Mouse (Mus musculus) cerebral cortex, adult 2 months (tissue): ENCODE results near the gene Ror2.

Experiments
- WGBS: fragments of 180-500 bp; shearing (Covaris S2); methylation state at CpG from one replicate; pipeline ENCODE4 v1.1.7; 2018; 5-methylcytosine and 5-hydroxymethylcytosine counted together

The Ror2 gene

GRCm38 (mm10) chr13:53140298-53140697 lies 145.6 kb downstream of the Ror2 start:
- WGBS: 93% methylated on average over 2 of the region's 2 CpGs

- WGBS: 54% methylated on average over 13 of the region's 13 CpGs
Measured at GRCm38 (mm10) chr13:53130567-53130966, 155.4 kb downstream of the Ror2 start.

GRCm38 (mm10) chr13:53130032-53130431 lies 155.9 kb downstream of the Ror2 start:
- 73% methylated on average over 5 of the region's 5 CpGs for WGBS

- WGBS: 81% methylated on average over 5 of the region's 5 CpGs
Measured at GRCm38 (mm10) chr13:53125627-53126026, 160.3 kb downstream of the Ror2 start.

GRCm38 (mm10) chr13:53122085-53122484 lies 163.8 kb downstream of the Ror2 start:
- 75% methylated on average over 8 of the region's 8 CpGs for WGBS

GRCm38 (mm10) chr13:53120906-53121305 lies 165.0 kb downstream of the Ror2 start:
- 14% methylated on average over 11 of the region's 11 CpGs for WGBS

- WGBS: 23% methylated on average over 10 of the region's 10 CpGs
Measured at GRCm38 (mm10) chr13:53119586-53120426, 166.1 kb downstream of the Ror2 start.

GRCm38 (mm10) chr13:53118398-53118797 lies 167.5 kb downstream of the Ror2 start:
- WGBS: 74% methylated on average over 13 of the region's 13 CpGs

- WGBS: 76% methylated on average over 7 of the region's 7 CpGs
Measured at GRCm38 (mm10) chr13:53117921-53118320, 168.0 kb downstream of the Ror2 start.

GRCm38 (mm10) chr13:53110249-53110578 lies 175.7 kb downstream of the Ror2 start:
- WGBS: 88% methylated on average over 16 of the region's 16 CpGs

GRCm38 (mm10) chr13:53109560-53110248 lies 176.2 kb downstream of the Ror2 start:
- 20% methylated on average over 17 of the region's 17 CpGs for WGBS

- WGBS: 84% methylated on average over 13 of the region's 13 CpGs
Measured at GRCm38 (mm10) chr13:53106676-53107075, 179.2 kb downstream of the Ror2 start.

GRCm38 (mm10) chr13:53099771-53100682 lies 185.9 kb downstream of the Ror2 start:
- WGBS: 36% methylated on average over 17 of the region's 17 CpGs

GRCm38 (mm10) chr13:53096615-53097014 lies 189.3 kb downstream of the Ror2 start:
- WGBS: 19% methylated on average over 8 of the region's 8 CpGs

GRCm38 (mm10) chr13:53095222-53095621 lies 190.7 kb downstream of the Ror2 start:
- WGBS: 79% methylated on average over 17 of the region's 17 CpGs

- WGBS: 92% methylated on average over 8 of the region's 8 CpGs
Measured at GRCm38 (mm10) chr13:53094658-53095057, 191.3 kb downstream of the Ror2 start.

GRCm38 (mm10) chr13:53093407-53093806 lies 192.5 kb downstream of the Ror2 start:
- WGBS: 66% methylated on average over 4 of the region's 4 CpGs

GRCm38 (mm10) chr13:53086552-53087282 lies 199.2 kb downstream of the Ror2 start:
- 67% methylated on average over 23 of the region's 23 CpGs for WGBS

GRCm38 (mm10) chr13:53081846-53082245 lies 204.1 kb downstream of the Ror2 start:
- WGBS: 77% methylated on average over 6 of the region's 6 CpGs

- 35% methylated on average over 15 of the region's 15 CpGs for WGBS
Measured at GRCm38 (mm10) chr13:53077732-53078345, 208.1 kb downstream of the Ror2 start.

GRCm38 (mm10) chr13:53075006-53075405 lies 210.9 kb downstream of the Ror2 start:
- WGBS: 79% methylated on average over 5 of the region's 5 CpGs
